Mouse (Mus musculus) spleen, postnatal 14 days (tissue): Measurements from ENCODE around the gene Ndufv1.
"Not testable (repeated sequence)": the region's sequence is repeated elsewhere in the genome, so short reads cannot be mapped to it uniquely, and the experiment has no call there.

Experiments
- DNase-seq, 2 experiments: peaks; one replicate each; pipeline ENCODE4 v3.0.0; 2021 to 2022; ENCODE audit warnings: low spot score in 2 of 2

Ndufv1 gene

GRCm38 (mm10) chr19:3974608-3975007 lies 38.0 kb downstream of the Ndufv1 start:
- DNase-seq, result not testable (repeated sequence)

GRCm38 (mm10) chr19:3972229-3972628 lies 40.4 kb downstream of the Ndufv1 start, which contains the start of gene Aldh3b2:
Gene Aldh3b2 (plus strand): TSS chr19:3972328.
- peak; percentile 15 to 16 for DNase-seq

- DNase-seq, result no peak
Observed at GRCm38 (mm10) chr19:3967258-3967657, 45.3 kb downstream of the Ndufv1 start.

GRCm38 (mm10) chr19:3966330-3967075 lies 46.1 kb downstream of the Ndufv1 start:
- no peak for DNase-seq

GRCm38 (mm10) chr19:3964030-3964429 lies 48.6 kb downstream of the Ndufv1 start:
- no peak for DNase-seq

GRCm38 (mm10) chr19:3962469-3962868 lies 50.1 kb downstream of the Ndufv1 start:
- DNase-seq, result no peak

GRCm38 (mm10) chr19:3961805-3962204 lies 50.8 kb downstream of the Ndufv1 start:
- not testable (repeated sequence) for DNase-seq

- DNase-seq, result no peak
Observed at GRCm38 (mm10) chr19:3960211-3960610, 52.4 kb downstream of the Ndufv1 start.

GRCm38 (mm10) chr19:3959030-3959429 lies 53.6 kb downstream of the Ndufv1 start:
- DNase-seq, result no peak

- no peak for DNase-seq
Observed at GRCm38 (mm10) chr19:3958470-3958869, 54.1 kb downstream of the Ndufv1 start, which contains the start of gene Aldh3b3. Gene Aldh3b3 (plus strand): TSS chr19:3958645.
